Mouse (Mus musculus) hindbrain, postnatal 0 days (tissue): ENCODE measurements around the gene Upf1. TPM values are rescaled to one million over a fixed set of nuclear protein-coding genes. Genes with fewer than 3 reads are reported as not detected.

Experiments
- ATAC-seq: fragments of 200-750 bp; cut with Nextera tagmentation; 2 replicates; pipeline ENCODE4 v1.8.0; 2017; ENCODE audit warnings: mild to moderate bottlenecking, moderate TSS enrichment, moderate library complexity
- DNase-seq: peaks from one replicate; pipeline ENCODE4 v3.0.0-alpha.2; 2015; ENCODE audit warnings: low spot score
- H3K27ac ChIP-seq: fragments of 300-500 bp; sonication (generic); 2 replicates; pipeline ENCODE4 v1.5.1; 2014; ENCODE audit warnings: mild to moderate bottlenecking
- H3K27me3 ChIP-seq: fragments of 300-500 bp; sonication (generic); 2 replicates; pipeline ENCODE4 v1.6.1; 2014; ENCODE audit warnings: low read length, mixed read lengths; ENCODE audit not compliant: insufficient read depth
- H3K36me3 ChIP-seq: fragments of 300-500 bp; sonication (generic); 2 replicates; pipeline ENCODE4 v1.6.1; 2014; ENCODE audit warnings: low read length, mixed read lengths; ENCODE audit not compliant: insufficient read depth
- H3K4me1 ChIP-seq: fragments of 300-500 bp; sonication (generic); 2 replicates; pipeline ENCODE4 v1.6.1; 2014; ENCODE audit warnings: antibody characterized with exemption, low read length, mixed read lengths; ENCODE audit not compliant: insufficient read depth
- H3K4me2 ChIP-seq: fragments of 300-500 bp; sonication (generic); 2 replicates; pipeline ENCODE4 v1.6.1; 2014; ENCODE audit warnings: low read depth, mild to moderate bottlenecking, low read length, moderate library complexity, mixed read lengths
- H3K4me3 ChIP-seq: fragments of 300-500 bp; sonication (generic); 2 replicates; pipeline ENCODE4 v1.5.1; 2014; ENCODE audit warnings: low read length
- H3K9ac ChIP-seq: fragments of 300-500 bp; sonication (generic); replicated peaks from 2 replicates; pipeline ENCODE4 v1.6.1; 2014; ENCODE audit warnings: mild to moderate bottlenecking, low read length, moderate library complexity, mixed read lengths
- H3K9me3 ChIP-seq: fragments of 300-500 bp; sonication (generic); 2 replicates; pipeline ENCODE4 v1.6.1; 2016; ENCODE audit warnings: low read length, mixed read lengths
- CTCF ChIP-seq: IDR thresholded peaks from 2 replicates; pipeline ENCODE4 v1.5.1; 2016; ENCODE audit warnings: antibody characterized with exemption, control low read depth, low read depth
- WGBS: fragments of 180-500 bp; shearing (Covaris S2); extraction: QIAGEN DNeasy Blood & Tissue Kit; methylation state at CpG from one replicate; pipeline ENCODE4 v1.1.7; 2014; 5-methylcytosine and 5-hydroxymethylcytosine counted together
- polyA plus RNA-seq: library from polyadenylated mRNA; unstranded; fragments of >200 nt; fragmentation: Nextera tagmentation; extraction: Ambion mirVana; gene quantifications from 2 replicates; pipeline ENCODE4 v1.2.1, GENCODE M21; 2015
- total RNA-seq: library from RNA; depleted of rRNA; stranded (reverse); fragments of >200 nt; gene quantifications from 2 replicates; pipeline ENCODE4 v1.2.3, GENCODE M21; 2014; rRNA removed

Upf1 gene
- total RNA-seq: 40.4 and 48.4 TPM in 2 replicates
- polyA plus RNA-seq: 8.6 and 10.3 TPM in 2 replicates

- H3K4me3 ChIP-seq: peak within 1 kb of the TSS; percentile 100
- ATAC-seq (peak; percentile 89), DNase-seq (peak; percentile 100)
- H3K9ac ChIP-seq: peak within 1 kb of the TSS; percentile 97
- H3K4me2 ChIP-seq: peak within 1 kb of the TSS; percentile 100
- 0 out of 2 replicates have a peak, but pooled peaks cover 5% of the 10 kb centered on the region for H3K36me3 ChIP-seq
- no peak for TF ChIP-seq CTCF
- peaks cover 22% of the 10 kb centered on the region for H3K4me1 ChIP-seq
- peak within 1 kb of the TSS; percentile 93 for H3K27ac ChIP-seq
- under 1% methylated on average over 68 of the region's 69 CpGs for WGBS
- H3K9me3 ChIP-seq: no peaks in the 10 kb centered on the region
- no peaks in the 10 kb centered on the region for H3K27me3 ChIP-seq
These were observed at the start of gene Upf1 for GRCm38 (mm10) chr8:70353194-70353817. TSS of gene Upf1 (minus strand) at chr8:70353278.

GRCm38 (mm10) chr8:70397611-70398563, 44.8 kb upstream of the Upf1 start:
- Histone ChIP-seq H3K36me3 (peaks cover 9% of the 10 kb centered on the region; the same call in 1 of the 2 replicates), H3K9me3 (no peaks in the 10 kb centered on the region), H3K4me3 (no peak overlapping the region), H3K27ac (peak overlapping the region; percentile 54; the same call in 1 of the 2 replicates), H3K9ac (no peak overlapping the region), H3K27me3 (no peaks in the 10 kb centered on the region), H3K4me2 (no peak overlapping the region), H3K4me1 (no peaks in the 10 kb centered on the region)
- ATAC-seq (0 out of 2 replicates have a peak, but pooled peaks have one; percentile 3), DNase-seq (no peak)
- no peak for TF ChIP-seq CTCF
- WGBS: 73% methylated on average over 16 of the region's 16 CpGs

GRCm38 (mm10) chr8:70396184-70396583, 43.1 kb upstream of the Upf1 start:
- Histone ChIP-seq H3K36me3 (peaks cover 9% of the 10 kb centered on the region), H3K9me3 (no peaks in the 10 kb centered on the region), H3K4me2 (no peak overlapping the region), H3K9ac (no peak overlapping the region), H3K4me1 (no peaks in the 10 kb centered on the region), H3K27me3 (no peaks in the 10 kb centered on the region), H3K4me3 (no peak overlapping the region), H3K27ac (peak overlapping the region; percentile 22)
- no peak for TF ChIP-seq CTCF
- 72% methylated on average over 5 of the region's 5 CpGs for WGBS
- ATAC-seq (no peak), DNase-seq (no peak)

GRCm38 (mm10) chr8:70395649-70396048, 42.6 kb upstream of the Upf1 start:
- Histone ChIP-seq H3K27ac (peak overlapping the region; percentile 22), H3K9ac (no peak overlapping the region), H3K36me3 (peaks cover 14% of the 10 kb centered on the region), H3K9me3 (no peaks in the 10 kb centered on the region), H3K4me3 (no peak overlapping the region), H3K27me3 (no peaks in the 10 kb centered on the region), H3K4me1 (no peaks in the 10 kb centered on the region), H3K4me2 (no peak overlapping the region)
- no peak for TF ChIP-seq CTCF
- DNase-seq: peak; percentile 74
- peak; percentile 66 for ATAC-seq
- 55% methylated on average over 5 of the region's 5 CpGs for WGBS

GRCm38 (mm10) chr8:70394269-70394998, 41.4 kb upstream of the Upf1 start:
- Histone ChIP-seq H3K27me3 (no peaks in the 10 kb centered on the region), H3K9me3 (no peaks in the 10 kb centered on the region), H3K4me3 (no peak overlapping the region), H3K4me1 (no peaks in the 10 kb centered on the region), H3K27ac (no peak overlapping the region), H3K36me3 (peaks cover 22% of the 10 kb centered on the region), H3K4me2 (no peak overlapping the region), H3K9ac (no peak overlapping the region)
- ATAC-seq (no peak), DNase-seq (no peak)
- TF ChIP-seq CTCF: no peak
- 84% methylated on average over 8 of the region's 8 CpGs for WGBS

GRCm38 (mm10) chr8:70393087-70393486, 40.0 kb upstream of the Upf1 start:
- no peak for TF ChIP-seq CTCF
- H3K27ac ChIP-seq: no peak overlapping the region
- no peak for DNase-seq
- no peak overlapping the region for H3K4me2 ChIP-seq
- H3K4me3 ChIP-seq: no peak overlapping the region
- no peaks in the 10 kb centered on the region for H3K9me3 ChIP-seq
- peaks cover 30% of the 10 kb centered on the region for H3K36me3 ChIP-seq
- H3K27me3 ChIP-seq: no peaks in the 10 kb centered on the region
- H3K9ac ChIP-seq: no peak overlapping the region
- H3K4me1 ChIP-seq: no peaks in the 10 kb centered on the region
- ATAC-seq: no peak
- WGBS: 85% methylated on average over 5 of the region's 5 CpGs
